Mouse (Mus musculus): Measurements from ENCODE around the gene Sparc. TPM values are rescaled to one million over a fixed set of nuclear protein-coding genes. Genes with fewer than 3 reads are reported as not detected.

The Sparc gene
- polyA plus RNA-seq, 1 experiment from 2014 or later, result 1,563 TPM

DNA sequence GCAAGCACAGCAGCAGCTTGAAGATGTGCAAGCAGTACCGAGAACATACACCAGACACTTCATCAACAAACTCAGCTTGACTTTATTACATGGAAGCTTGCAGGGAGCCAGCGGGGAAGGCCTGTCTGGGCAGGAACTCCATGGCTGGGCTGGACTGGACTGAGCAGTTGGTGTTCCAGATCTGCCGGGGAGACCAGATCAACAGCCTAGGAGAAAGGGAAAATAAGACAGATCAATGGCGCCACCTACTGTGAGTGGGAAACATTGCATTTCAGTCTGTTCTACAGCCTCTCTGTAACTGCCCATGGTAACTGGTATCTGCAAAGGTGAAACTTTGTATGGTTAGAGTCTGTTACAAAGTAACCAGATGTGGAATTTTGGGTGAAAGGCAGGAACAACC is 23.6 kb upstream of the Sparc start:
- H3K4me1 ChIP-seq (ENCODE audit: control insufficient read depth, insufficient read depth, low read length), result peaks cover 2% of the 10 kb centered on the region; the same call in 1 of the 2 replicates
- no peaks in the 10 kb centered on the region for H3K9me3 ChIP-seq (ENCODE audit: control insufficient read depth, low read length)
- peak; percentile 70 for ATAC-seq
- H3K4me3 ChIP-seq (ENCODE audit: low read length), result no peak overlapping the region
- no peak overlapping the region for H3K9ac ChIP-seq (ENCODE audit: low read depth, low read length)
- H3K27me3 ChIP-seq (replicated peaks; ENCODE audit: control insufficient read depth, insufficient read depth, low read length), result no peaks in the 10 kb centered on the region
- H3K36me3 ChIP-seq (ENCODE audit: control insufficient read depth, insufficient read depth, low read length), result no peaks in the 10 kb centered on the region; the same call in 1 of the 2 replicates
- H3K27ac ChIP-seq (ENCODE audit: low read length), result peak overlapping the region; percentile 16; the same call in 1 of the 2 replicates
- WGBS, result 16% methylated on average over 4 of the region's 4 CpGs
- no peak overlapping the region for H3K4me2 ChIP-seq (ENCODE audit: low read depth, low read length)

DNA sequence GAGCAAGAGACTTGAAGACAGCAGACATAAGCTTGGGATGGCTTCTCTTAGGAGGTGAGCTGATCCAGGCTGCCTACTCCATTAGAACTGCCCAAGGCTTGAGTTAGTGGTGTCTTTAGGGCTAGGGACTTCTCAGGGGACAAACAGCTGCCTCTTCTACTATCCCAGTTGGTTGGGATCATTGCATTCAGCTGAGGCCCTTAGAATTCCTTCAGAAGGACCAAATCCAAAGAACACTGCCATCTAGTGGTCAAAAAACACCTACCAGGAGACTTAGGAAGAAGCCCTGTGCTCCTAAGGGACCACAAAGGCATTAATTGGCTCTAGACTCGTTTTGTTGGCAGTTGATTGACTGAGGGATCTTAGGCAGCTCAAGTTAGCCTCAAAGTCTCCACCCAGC is 21.8 kb upstream of the Sparc start:
- Histone ChIP-seq H3K4me1 (ENCODE audit: control insufficient read depth, insufficient read depth, low read length) (peaks cover 2% of the 10 kb centered on the region; the same call in 1 of the 2 replicates), H3K27ac (ENCODE audit: low read length) (no peak overlapping the region), H3K4me2 (ENCODE audit: low read depth, low read length) (no peak overlapping the region), H3K9me3 (ENCODE audit: control insufficient read depth, low read length) (no peaks in the 10 kb centered on the region), H3K36me3 (ENCODE audit: control insufficient read depth, insufficient read depth, low read length) (no peaks in the 10 kb centered on the region), H3K27me3 (replicated peaks; ENCODE audit: control insufficient read depth, insufficient read depth, low read length) (no peaks in the 10 kb centered on the region), H3K4me3 (ENCODE audit: low read length) (no peak overlapping the region), H3K9ac (ENCODE audit: low read depth, low read length) (no peak overlapping the region)
- ATAC-seq, result peak; percentile 41; the same call in 1 of the 2 replicates
- 0% methylated on average over 1 of the region's 1 CpGs for WGBS

DNA sequence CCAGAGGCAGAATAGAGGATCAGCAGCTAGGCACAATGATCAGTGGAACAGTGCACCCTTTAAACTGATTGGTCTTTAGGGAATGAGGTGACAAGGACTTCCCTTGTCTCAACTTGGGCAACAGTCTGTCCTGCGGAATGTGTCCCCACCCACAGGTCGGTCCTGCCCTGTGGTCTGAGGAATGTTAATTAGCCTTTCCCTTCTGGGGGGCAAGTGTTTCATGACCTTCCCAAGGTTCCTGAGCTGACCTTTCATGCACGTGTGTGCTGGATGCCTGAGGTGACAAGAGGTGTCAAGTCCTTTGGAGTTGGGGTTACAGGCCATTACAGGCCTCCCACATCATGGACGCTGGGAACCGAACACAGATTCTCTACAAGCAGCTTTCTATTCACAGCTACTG is 16.7 kb upstream of the Sparc start:
- ATAC-seq, result no peak
- 65% methylated on average over 5 of the region's 5 CpGs for WGBS
- H3K4me2 ChIP-seq (ENCODE audit: low read depth, low read length), result no peak overlapping the region

DNA sequence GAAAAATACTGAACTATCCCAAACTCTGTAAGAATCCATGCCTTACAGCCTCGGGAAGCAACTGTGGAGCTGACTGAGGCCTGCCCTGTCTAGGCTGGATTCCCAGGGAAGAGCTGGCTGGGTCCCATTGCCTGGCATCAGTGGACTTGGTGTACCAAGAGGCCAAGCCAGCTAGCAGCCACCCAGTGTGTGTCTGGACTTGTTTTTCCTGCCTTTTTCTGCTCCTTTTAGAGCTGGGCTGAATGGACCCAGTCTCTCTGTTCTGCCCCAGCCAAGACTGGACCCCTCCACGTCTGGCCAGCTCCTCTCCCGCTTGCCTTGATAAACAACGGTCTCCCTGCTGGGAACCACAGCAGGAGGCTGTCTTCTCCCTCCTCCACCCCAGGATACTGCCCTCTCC is 15.0 kb upstream of the Sparc start:
- Histone ChIP-seq H3K9me3 (ENCODE audit: control insufficient read depth, low read length) (no peaks in the 10 kb centered on the region), H3K9ac (ENCODE audit: low read depth, low read length) (no peak overlapping the region), H3K27ac (ENCODE audit: low read length) (no peak overlapping the region), H3K4me1 (ENCODE audit: control insufficient read depth, insufficient read depth, low read length) (peaks cover under 1% of the 10 kb centered on the region), H3K4me2 (ENCODE audit: low read depth, low read length) (no peak overlapping the region), H3K27me3 (replicated peaks; ENCODE audit: control insufficient read depth, insufficient read depth, low read length) (no peaks in the 10 kb centered on the region), H3K36me3 (ENCODE audit: control insufficient read depth, insufficient read depth, low read length) (no peaks in the 10 kb centered on the region), H3K4me3 (ENCODE audit: low read length) (no peak overlapping the region)
- 44% methylated on average over 4 of the region's 4 CpGs for WGBS
- no peak for ATAC-seq

More for the DNA sequence above, 16.7 kb upstream of the Sparc start:
- Histone ChIP-seq H3K4me1 (ENCODE audit: control insufficient read depth, insufficient read depth, low read length) (no peaks in the 10 kb centered on the region), H3K9me3 (ENCODE audit: control insufficient read depth, low read length) (no peaks in the 10 kb centered on the region), H3K27me3 (replicated peaks; ENCODE audit: control insufficient read depth, insufficient read depth, low read length) (no peaks in the 10 kb centered on the region), H3K9ac (ENCODE audit: low read depth, low read length) (no peak overlapping the region), H3K4me3 (ENCODE audit: low read length) (no peak overlapping the region), H3K27ac (ENCODE audit: low read length) (no peak overlapping the region), H3K36me3 (ENCODE audit: control insufficient read depth, insufficient read depth, low read length) (no peaks in the 10 kb centered on the region)

DNA sequence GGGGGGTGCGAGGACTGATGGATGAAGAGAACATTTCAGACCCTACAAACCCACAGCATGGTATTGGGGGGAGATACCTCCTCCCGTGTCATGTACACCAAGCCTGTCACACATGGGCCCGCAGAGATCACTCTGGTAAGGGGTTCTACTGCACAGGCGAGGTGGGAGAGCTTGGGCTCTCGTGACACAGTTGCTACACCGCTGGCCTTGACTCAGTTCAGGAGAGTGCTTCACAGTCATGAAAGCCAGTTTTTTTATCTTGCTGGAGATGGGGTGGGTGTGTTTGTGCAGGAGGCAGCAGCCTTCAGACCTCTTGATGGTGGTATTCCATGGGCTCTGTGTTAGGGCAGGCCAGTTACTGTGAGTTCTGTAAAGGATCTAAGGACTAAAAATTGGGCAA is 13.1 kb upstream of the Sparc start:
- no peaks in the 10 kb centered on the region for H3K36me3 ChIP-seq (ENCODE audit: control insufficient read depth, insufficient read depth, low read length)
- ATAC-seq, result no peak
- H3K27ac ChIP-seq (ENCODE audit: low read length), result no peak overlapping the region
- H3K9ac ChIP-seq (ENCODE audit: low read depth, low read length), result no peak overlapping the region
- peaks cover 4% of the 10 kb centered on the region for H3K4me1 ChIP-seq (ENCODE audit: control insufficient read depth, insufficient read depth, low read length)
- no peak overlapping the region for H3K4me3 ChIP-seq (ENCODE audit: low read length)
- 85% methylated on average over 6 of the region's 6 CpGs for WGBS
- no peak overlapping the region for H3K4me2 ChIP-seq (ENCODE audit: low read depth, low read length)
- H3K27me3 ChIP-seq (replicated peaks; ENCODE audit: control insufficient read depth, insufficient read depth, low read length), result no peaks in the 10 kb centered on the region
- H3K9me3 ChIP-seq (ENCODE audit: control insufficient read depth, low read length), result no peaks in the 10 kb centered on the region

DNA sequence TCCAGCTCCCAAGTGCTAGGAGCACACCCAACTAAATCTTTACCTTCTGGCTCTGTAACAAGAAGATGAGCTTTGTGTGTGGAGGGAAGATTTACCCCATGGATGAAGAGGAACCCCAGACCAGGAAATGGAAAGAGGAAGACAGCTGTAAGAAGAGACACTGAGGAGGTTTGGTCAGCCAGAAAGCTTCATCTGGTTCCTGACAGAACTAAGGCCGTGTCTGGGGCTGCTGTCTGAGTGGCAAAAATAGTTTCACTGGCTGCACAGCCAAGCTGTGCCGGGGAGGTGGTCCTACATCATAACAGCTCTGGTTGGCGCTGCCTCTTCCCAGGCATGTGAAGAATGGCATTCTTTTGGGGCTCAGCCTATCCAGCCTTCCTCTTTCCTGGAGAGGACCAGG is 10.0 kb upstream of the Sparc start:
- Histone ChIP-seq H3K27me3 (replicated peaks; ENCODE audit: control insufficient read depth, insufficient read depth, low read length) (no peaks in the 10 kb centered on the region), H3K27ac (ENCODE audit: low read length) (peak overlapping the region; percentile 62)

DNA sequence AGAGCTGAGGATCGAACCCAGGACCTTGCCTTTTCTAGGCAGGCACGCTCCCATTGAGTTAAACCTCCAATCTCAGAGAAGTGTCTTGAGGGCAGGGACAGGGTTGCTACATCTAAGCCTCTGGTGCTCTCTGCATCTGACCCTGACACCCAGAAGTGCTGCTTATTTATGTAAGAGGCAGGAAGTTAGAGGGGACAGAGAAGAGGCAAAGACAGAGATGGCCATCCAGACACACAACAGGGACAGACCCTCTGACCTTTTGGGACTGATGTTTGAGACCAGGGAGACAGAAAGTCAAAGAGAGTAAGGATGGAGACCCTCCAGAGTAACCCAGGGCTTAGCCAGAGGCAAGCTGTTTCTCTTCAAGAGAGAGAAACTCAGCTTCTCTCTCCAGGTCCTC is 7.0 kb upstream of the Sparc start:
- H3K36me3 ChIP-seq (ENCODE audit: control insufficient read depth, insufficient read depth, low read length), result no peaks in the 10 kb centered on the region
- no peaks in the 10 kb centered on the region for H3K27me3 ChIP-seq (replicated peaks; ENCODE audit: control insufficient read depth, insufficient read depth, low read length)
- no peak overlapping the region for H3K4me3 ChIP-seq (ENCODE audit: low read length)
- no peak overlapping the region for H3K27ac ChIP-seq (ENCODE audit: low read length)
- H3K9ac ChIP-seq (ENCODE audit: low read depth, low read length), result no peak overlapping the region
- peaks cover 16% of the 10 kb centered on the region for H3K4me1 ChIP-seq (ENCODE audit: control insufficient read depth, insufficient read depth, low read length)
- no peak overlapping the region for H3K4me2 ChIP-seq (ENCODE audit: low read depth, low read length)
- no peaks in the 10 kb centered on the region for H3K9me3 ChIP-seq (ENCODE audit: control insufficient read depth, low read length)
- WGBS, result 85% methylated on average over 2 of the region's 2 CpGs
- no peak for ATAC-seq

More for the DNA sequence above, 10.0 kb upstream of the Sparc start:
- H3K4me2 ChIP-seq (ENCODE audit: low read depth, low read length), result no peak overlapping the region
- H3K4me1 ChIP-seq (ENCODE audit: control insufficient read depth, insufficient read depth, low read length), result peaks cover 14% of the 10 kb centered on the region
- no peak overlapping the region for H3K4me3 ChIP-seq (ENCODE audit: low read length)
- no peak for ATAC-seq
- no peak overlapping the region for H3K9ac ChIP-seq (ENCODE audit: low read depth, low read length)
- H3K9me3 ChIP-seq (ENCODE audit: control insufficient read depth, low read length), result no peaks in the 10 kb centered on the region
- WGBS, result 27% methylated on average over 3 of the region's 3 CpGs
- no peaks in the 10 kb centered on the region for H3K36me3 ChIP-seq (ENCODE audit: control insufficient read depth, insufficient read depth, low read length)

DNA sequence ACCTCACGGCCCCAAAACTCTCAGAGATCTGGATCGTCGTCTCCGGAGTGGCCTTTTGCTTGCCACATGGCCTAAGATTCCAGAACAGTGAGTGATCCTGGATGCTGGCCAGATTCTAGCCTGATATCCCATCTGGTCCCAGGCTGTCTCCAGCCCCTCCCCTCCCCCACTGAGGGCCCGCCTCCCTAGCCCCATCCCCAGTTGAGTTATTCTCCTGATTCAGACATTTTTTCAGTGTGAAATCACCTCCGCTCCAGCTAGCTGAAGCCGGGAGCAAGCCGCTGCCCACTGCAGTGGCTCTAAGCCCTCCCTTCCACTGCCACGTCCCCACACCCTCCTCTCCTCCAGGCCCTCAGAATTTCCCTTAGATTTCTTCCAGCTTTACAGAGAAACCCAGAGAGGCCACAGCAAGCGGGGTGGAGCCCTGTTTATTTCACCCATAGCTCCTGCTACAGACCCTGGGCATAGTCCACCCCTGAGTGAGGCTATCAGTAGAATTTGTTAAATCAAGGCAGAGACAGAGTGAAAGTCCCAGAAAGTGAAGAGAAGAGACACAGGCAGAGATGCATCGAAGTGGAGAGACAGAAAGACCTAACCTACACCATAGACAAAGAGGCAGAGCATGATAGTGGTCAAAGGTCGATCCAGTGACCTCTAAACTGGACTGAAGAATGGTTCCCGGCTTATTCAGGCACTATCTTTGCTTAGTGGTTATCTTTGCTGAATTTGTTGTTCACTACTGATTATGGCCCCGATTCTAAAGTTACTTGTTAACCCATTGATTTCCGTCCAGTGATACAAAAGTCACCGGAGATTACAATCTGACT is 5.4 kb upstream of the Sparc start:
- peak overlapping the region; percentile 40 for H3K4me2 ChIP-seq (ENCODE audit: low read depth, low read length)
- WGBS, result 15% methylated on average over 16 of the region's 16 CpGs

DNA sequence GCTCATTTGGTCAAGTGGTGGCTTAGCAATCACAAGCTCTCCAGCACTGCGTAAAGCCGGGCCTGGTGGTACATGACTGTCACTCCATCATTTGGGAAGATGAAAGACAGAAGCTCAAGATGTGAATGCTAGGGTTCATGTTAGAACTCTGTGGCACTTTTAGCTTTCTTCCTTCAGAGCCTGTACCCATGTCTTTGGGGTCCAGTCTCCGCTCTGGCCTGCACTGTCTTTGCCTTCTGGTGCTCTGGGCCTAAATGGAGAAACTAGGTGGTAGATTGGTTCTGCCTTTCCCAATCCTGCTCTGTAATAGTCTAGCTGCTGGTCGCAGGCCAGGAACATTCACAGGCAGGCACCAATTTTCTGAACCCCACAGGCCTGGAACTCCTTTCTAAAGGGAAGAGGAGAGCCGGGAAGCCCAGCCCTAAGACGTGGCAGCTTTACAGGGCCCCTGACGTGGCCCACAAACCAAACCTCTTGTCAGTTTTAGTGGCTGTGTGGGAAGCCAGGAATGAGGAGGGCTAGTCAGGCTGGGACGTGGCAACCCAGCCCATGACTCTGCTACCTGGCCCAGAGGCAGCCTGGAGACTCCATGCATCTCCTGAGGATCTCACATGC is 1.9 kb upstream of the Sparc start:
- Histone ChIP-seq H3K4me3 (ENCODE audit: low read length) (no peak overlapping the region), H3K4me1 (ENCODE audit: control insufficient read depth, insufficient read depth, low read length) (peaks cover 37% of the 10 kb centered on the region), H3K4me2 (ENCODE audit: low read depth, low read length) (no peak overlapping the region), H3K9ac (ENCODE audit: low read depth, low read length) (no peak overlapping the region), H3K27ac (ENCODE audit: low read length) (no peak overlapping the region), H3K9me3 (ENCODE audit: control insufficient read depth, low read length) (no peaks in the 10 kb centered on the region), H3K27me3 (replicated peaks; ENCODE audit: control insufficient read depth, insufficient read depth, low read length) (no peaks in the 10 kb centered on the region), H3K36me3 (ENCODE audit: control insufficient read depth, insufficient read depth, low read length) (no peaks in the 10 kb centered on the region)
- no peak for ATAC-seq
- WGBS, result 77% methylated on average over 8 of the region's 8 CpGs

More for the DNA sequence above, 5.4 kb upstream of the Sparc start:
- Histone ChIP-seq H3K36me3 (ENCODE audit: control insufficient read depth, insufficient read depth, low read length) (no peaks in the 10 kb centered on the region), H3K4me1 (ENCODE audit: control insufficient read depth, insufficient read depth, low read length) (peaks cover 32% of the 10 kb centered on the region), H3K9ac (ENCODE audit: low read depth, low read length) (peak overlapping the region; percentile 53), H3K27me3 (replicated peaks; ENCODE audit: control insufficient read depth, insufficient read depth, low read length) (no peaks in the 10 kb centered on the region), H3K27ac (ENCODE audit: low read length) (peak overlapping the region; percentile 96), H3K9me3 (ENCODE audit: control insufficient read depth, low read length) (no peaks in the 10 kb centered on the region), H3K4me3 (ENCODE audit: low read length) (no peak overlapping the region)
- ATAC-seq, result peak; percentile 89

Measured in intestine, embryonic 16.5 days (tissue).